ENCODE assay signal across 12 mouse cellular contexts in genomic region chr2:3139065-3139464, GRCm38 (mm10). TPM values are rescaled to one million over a fixed set of nuclear protein-coding genes. Genes with fewer than 3 reads are reported as not detected.
DNase-seq lines count a peak whose midpoint lies in the region; ATAC-seq and TF ChIP-seq lines count a peak whose summit lies in the region.
"Had no signal": no experiment of that assay in that cellular context is flagged by ENCODE, and none has a peak within 500 bp of the region (broad histone marks: within the 10 kb centered on the region; RNA-seq: fewer than 3 reads in every experiment).

No protein-coding gene starts in this region.

- H3K4me1 ChIP-seq in heart, embryonic 10.5 days, result peaks cover 58% of the 10 kb centered on the region
- H3K4me1 ChIP-seq in cortical plate, adult 2 months (ENCODE audit: control insufficient read depth, insufficient read depth, low read length), result peaks cover 12% of the 10 kb centered on the region
- peaks cover 39% of the 10 kb centered on the region for H3K4me1 ChIP-seq in lung, embryonic 16.5 days (replicated peaks; ENCODE audit: control insufficient read depth, insufficient read depth, low read length)

- TF ChIP-seq POLR2A in cortical plate, adult 2 months (IDR thresholded peaks at IDR 0.05; ENCODE audit: extremely low read depth, insufficient read depth, low read length), result no peak

- H3K27ac ChIP-seq in heart, embryonic 10.5 days, result peak overlapping the region; percentile 18; the same call in 1 of the 2 replicates
- peak overlapping the region; percentile 82 for H3K27ac ChIP-seq in layer of hippocampus, adult 2 months
- H3K27ac ChIP-seq in cortical plate, adult 2 months (ENCODE audit: insufficient read depth, low read length), result peak overlapping the region; percentile 43
- peak overlapping the region; percentile 4; the same call in 1 of the 2 replicates for H3K27ac ChIP-seq in lung, embryonic 16.5 days (ENCODE audit: low read length)
- H3K27ac ChIP-seq: embryonic facial prominence, embryonic 12.5 days; limb, embryonic 12.5 days; liver, embryonic 14.5 days had no signal

- no peak for DNase-seq in heart, embryonic 10.5 days (ENCODE audit: low spot score)
- no peak for DNase-seq in heart, postnatal 10 days
- DNase-seq in layer of hippocampus, adult 2 months (ENCODE audit: low spot score in 2 of 2), result no peak
- DNase-seq in layer of hippocampus, adult 8-10 months (ENCODE audit: low spot score in 2 of 2), result no peak
- no peak for DNase-seq in urinary bladder, postnatal 25 days (ENCODE audit: low spot score)
- DNase-seq: cerebellum, postnatal 25 days had no signal

- intact Hi-C loops in heart, postnatal 10 days (cut with DNase I), result no loop called here

- no peaks in the 10 kb centered on the region for H3K9me3 ChIP-seq in heart, embryonic 10.5 days
- no peaks in the 10 kb centered on the region for H3K9me3 ChIP-seq in lung, embryonic 16.5 days (ENCODE audit: control insufficient read depth, low read length)
- H3K9me3 ChIP-seq: embryonic facial prominence, embryonic 12.5 days; limb, embryonic 12.5 days had no signal

- WGBS in heart, embryonic 10.5 days, result 72% methylated on average over 2 of the region's 2 CpGs
- WGBS in lung, embryonic 16.5 days, result 51% methylated on average over 2 of the region's 2 CpGs

- ATAC-seq in lung, embryonic 16.5 days (ENCODE audit: low read depth), result 0 out of 2 replicates have a peak, but pooled peaks have one; percentile 21
- ATAC-seq in inflammation-experienced regulatory T-cells, adult 6 months, result no peak

- H3K27me3 ChIP-seq in heart, embryonic 10.5 days (ENCODE audit: insufficient read depth, poor library complexity, severe bottlenecking), result no peaks in the 10 kb centered on the region
- H3K27me3 ChIP-seq in lung, embryonic 16.5 days (ENCODE audit: control insufficient read depth, insufficient read depth, low read depth, low read length), result no peaks in the 10 kb centered on the region
- H3K27me3 ChIP-seq: embryonic facial prominence, embryonic 12.5 days; limb, embryonic 12.5 days had no signal

- H3K9ac ChIP-seq in lung, embryonic 16.5 days (ENCODE audit: low read length), result no peak overlapping the region
- H3K9ac ChIP-seq: embryonic facial prominence, embryonic 12.5 days; limb, embryonic 12.5 days; liver, embryonic 14.5 days had no signal

- no peak for TF ChIP-seq CTCF in layer of hippocampus, adult 2 months (conservative IDR thresholded peaks at IDR 0.05)
- no peak for TF ChIP-seq CTCF in cortical plate, adult 2 months (IDR thresholded peaks at IDR 0.05; ENCODE audit: extremely low read depth, insufficient read depth, low read length)

- H3K4me2 ChIP-seq in lung, embryonic 16.5 days (ENCODE audit: low read depth, low read length), result no peak overlapping the region
- H3K4me2 ChIP-seq: embryonic facial prominence, embryonic 12.5 days; limb, embryonic 12.5 days had no signal

- H3K4me3 ChIP-seq in heart, embryonic 10.5 days, result no peak overlapping the region
- no peak overlapping the region for H3K4me3 ChIP-seq in layer of hippocampus, adult 2 months
- no peak overlapping the region for H3K4me3 ChIP-seq in cortical plate, adult 2 months (ENCODE audit: insufficient read depth, low read length)
- H3K4me3 ChIP-seq in lung, embryonic 16.5 days (ENCODE audit: low read length), result no peak overlapping the region
- H3K4me3 ChIP-seq: embryonic facial prominence, embryonic 12.5 days; limb, embryonic 12.5 days had no signal

- H3K36me3 ChIP-seq in heart, embryonic 10.5 days, result no peaks in the 10 kb centered on the region
- H3K36me3 ChIP-seq in lung, embryonic 16.5 days (ENCODE audit: control insufficient read depth, insufficient read depth, low read length), result no peaks in the 10 kb centered on the region
- H3K36me3 ChIP-seq: embryonic facial prominence, embryonic 12.5 days; limb, embryonic 12.5 days had no signal

RNA-seq across cellular contexts. Expression of gene Fam171a1, which starts 25.0 kb away (rescaled TPM):
- 34.0 and 35.3 TPM in 2 replicates for polyA plus RNA-seq in heart, embryonic 10.5 days (2016; fragmentation: Nextera tagmentation; extraction: Ambion mirVana)
- total RNA-seq in heart, postnatal 10 days (2021), result 10 to 100 TPM; 30.5 to 33.7 TPM
- 10 to 100 TPM; 72.1 to 73.2 TPM for total RNA-seq in layer of hippocampus, adult 2 months (2021)
- 10 to 100 TPM; 69.5 to 76.2 (median 72.9) TPM for total RNA-seq in layer of hippocampus, adult 8-10 months (2022)
- polyA plus RNA-seq in cortical plate, adult 2 months (2012; rRNA removed), result 41.3 and 42.6 TPM in 2 replicates
- polyA plus RNA-seq in lung, embryonic 16.5 days (2015; fragmentation: Nextera tagmentation; extraction: Ambion mirVana), result 49.7 and 54.6 TPM in 2 replicates
- not detected for polyA plus RNA-seq in inflammation-experienced regulatory T-cells, adult 6 months (2017; shearing (Covaris generic))

Comparison
In these comparisons a context has a peak if more than half of its experiments do, and no peak if none do; other contexts are left out.
1. H3K27ac ChIP-seq: peak in every context shown above with its lines; median percentile 82 in layer of hippocampus, adult 2 months; 43 in cortical plate, adult 2 months; 18 in heart, embryonic 10.5 days; 4 in lung, embryonic 16.5 days.
2. RNA of gene Fam171a1, which starts 25.0 kb away (polyA plus RNA-seq): 49.7 to 54.6 TPM in lung, embryonic 16.5 days, 41.3 to 42.6 TPM in cortical plate, adult 2 months and 34.0 to 35.3 TPM in heart, embryonic 10.5 days; not detected in inflammation-experienced regulatory T-cells, adult 6 months; every median in the first group is over 10 times any median in the second.